Mouse (Mus musculus) hindbrain, postnatal 0 days (tissue): ENCODE data around the gene Gm14401. TPM values are rescaled to one million over a fixed set of nuclear protein-coding genes. Genes with fewer than 3 reads are reported as not detected.
"Not testable (repeated sequence)": the region's sequence is repeated elsewhere in the genome, so short reads cannot be mapped to it uniquely, and the experiment has no call there.

Experiments used
- ATAC-seq: fragments of 200-750 bp; cut with Nextera tagmentation; 2 replicates; pipeline ENCODE4 v1.8.0; 2017; ENCODE audit warnings: mild to moderate bottlenecking, moderate TSS enrichment, moderate library complexity
- DNase-seq: peaks from one replicate; pipeline ENCODE4 v3.0.0-alpha.2; 2015; ENCODE audit warnings: low spot score
- H3K27ac ChIP-seq: fragments of 300-500 bp; sonication (generic); 2 replicates; pipeline ENCODE4 v1.5.1; 2014; ENCODE audit warnings: mild to moderate bottlenecking
- H3K27me3 ChIP-seq: fragments of 300-500 bp; sonication (generic); 2 replicates; pipeline ENCODE4 v1.6.1; 2014; ENCODE audit warnings: low read length, mixed read lengths; ENCODE audit not compliant: insufficient read depth
- H3K36me3 ChIP-seq: fragments of 300-500 bp; sonication (generic); 2 replicates; pipeline ENCODE4 v1.6.1; 2014; ENCODE audit warnings: low read length, mixed read lengths; ENCODE audit not compliant: insufficient read depth
- H3K4me1 ChIP-seq: fragments of 300-500 bp; sonication (generic); 2 replicates; pipeline ENCODE4 v1.6.1; 2014; ENCODE audit warnings: antibody characterized with exemption, low read length, mixed read lengths; ENCODE audit not compliant: insufficient read depth
- H3K4me2 ChIP-seq: fragments of 300-500 bp; sonication (generic); 2 replicates; pipeline ENCODE4 v1.6.1; 2014; ENCODE audit warnings: low read depth, mild to moderate bottlenecking, low read length, moderate library complexity, mixed read lengths
- H3K4me3 ChIP-seq: fragments of 300-500 bp; sonication (generic); 2 replicates; pipeline ENCODE4 v1.5.1; 2014; ENCODE audit warnings: low read length
- H3K9ac ChIP-seq: fragments of 300-500 bp; sonication (generic); replicated peaks from 2 replicates; pipeline ENCODE4 v1.6.1; 2014; ENCODE audit warnings: mild to moderate bottlenecking, low read length, moderate library complexity, mixed read lengths
- H3K9me3 ChIP-seq: fragments of 300-500 bp; sonication (generic); 2 replicates; pipeline ENCODE4 v1.6.1; 2016; ENCODE audit warnings: low read length, mixed read lengths
- WGBS: fragments of 180-500 bp; shearing (Covaris S2); extraction: QIAGEN DNeasy Blood & Tissue Kit; methylation state at CpG from one replicate; pipeline ENCODE4 v1.1.7; 2014; 5-methylcytosine and 5-hydroxymethylcytosine counted together
- polyA plus RNA-seq: library from polyadenylated mRNA; unstranded; fragments of >200 nt; fragmentation: Nextera tagmentation; extraction: Ambion mirVana; gene quantifications from 2 replicates; pipeline ENCODE4 v1.2.1, GENCODE M21; 2015
- total RNA-seq: library from RNA; depleted of rRNA; stranded (reverse); fragments of >200 nt; gene quantifications from 2 replicates; pipeline ENCODE4 v1.2.3, GENCODE M21; 2014; rRNA removed

Gene Gm14401
- total RNA-seq (not detected in 2 replicates), polyA plus RNA-seq (0.21 TPM in 1 of 2 replicates, not detected in the other)

DNA sequence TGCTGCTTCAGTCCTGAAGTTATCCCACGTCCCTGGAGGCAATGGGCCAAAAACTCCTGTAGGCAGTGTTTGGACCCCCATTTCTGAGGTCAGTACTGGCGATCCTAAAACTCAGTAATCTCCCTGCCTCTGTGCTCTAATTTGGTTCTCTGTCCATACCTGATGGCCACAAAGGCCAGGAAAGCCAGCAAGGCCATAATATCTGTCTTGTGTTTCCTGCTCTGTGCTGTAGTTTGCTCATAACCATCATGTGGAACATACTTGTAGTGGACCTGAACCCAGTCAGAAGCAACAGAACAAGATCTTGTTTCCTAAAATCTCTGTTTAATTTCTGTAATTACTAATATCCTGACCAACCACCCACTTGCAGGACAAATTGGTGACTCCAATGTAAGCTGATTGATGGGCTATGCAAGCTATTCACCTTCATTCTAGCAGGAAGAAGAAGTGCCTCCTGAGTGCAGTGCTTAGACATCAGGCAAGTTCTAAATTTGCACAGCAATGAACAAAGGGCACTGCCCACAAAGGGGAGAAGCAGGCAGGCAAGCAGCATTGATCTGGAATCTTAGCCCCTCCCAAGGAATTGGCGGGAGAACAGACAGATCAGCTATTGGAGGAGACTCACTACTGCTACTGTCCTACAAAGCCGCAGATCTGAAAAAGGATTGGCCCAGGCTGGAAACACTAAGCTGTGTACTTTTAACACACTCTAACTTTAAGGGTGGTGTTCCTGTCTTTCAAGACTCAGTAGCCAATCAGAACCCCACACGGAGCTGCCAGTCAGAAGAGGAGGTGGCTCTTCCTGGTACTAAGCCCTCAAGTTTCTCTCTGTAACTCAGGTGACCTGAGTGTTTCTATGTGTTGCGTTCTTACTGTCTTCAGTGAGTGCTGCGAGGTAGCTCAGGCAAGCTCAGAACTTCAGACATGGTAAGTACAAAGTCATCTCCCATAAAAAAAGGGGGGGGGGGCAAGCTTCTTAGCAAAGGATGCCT, at the start of gene Gm14401:
Gene Gm14401 (plus strand): TSS at position 889 of the 992 bp plus-strand sequence.
- not testable (repeated sequence) for H3K9ac ChIP-seq, H3K27ac ChIP-seq, H3K9me3 ChIP-seq, H3K4me2 ChIP-seq, H3K36me3 ChIP-seq, DNase-seq, H3K4me1 ChIP-seq, ATAC-seq, H3K4me3 ChIP-seq, H3K27me3 ChIP-seq
- WGBS = 67% methylated on average over 7 of the region's 7 CpGs

DNA sequence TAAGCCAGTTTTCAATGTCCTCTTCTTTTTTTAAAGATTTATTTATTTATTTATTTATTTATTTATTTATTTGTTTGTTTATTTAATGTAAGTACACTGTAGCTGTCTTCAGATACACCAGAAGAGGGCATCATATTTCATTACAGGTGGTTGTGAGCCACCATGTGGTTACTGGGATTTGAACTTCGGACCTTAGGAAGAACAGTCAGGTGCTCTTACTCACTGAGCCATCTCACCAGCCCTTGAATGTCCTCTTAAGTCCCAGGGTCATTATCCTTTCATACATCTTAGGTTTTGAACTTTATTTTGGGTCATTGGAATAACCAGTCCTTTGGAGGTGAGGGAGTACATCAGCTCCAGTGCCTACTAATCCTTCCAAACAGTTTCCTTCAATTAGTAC, 1.3 kb upstream of the Gm14401 start:
- not testable (repeated sequence) for H3K36me3 ChIP-seq, H3K27ac ChIP-seq, H3K27me3 ChIP-seq, ATAC-seq, DNase-seq, H3K4me1 ChIP-seq, H3K4me2 ChIP-seq, H3K9me3 ChIP-seq, H3K9ac ChIP-seq, H3K4me3 ChIP-seq
- WGBS = 85% methylated on average over 1 of the region's 1 CpGs

DNA sequence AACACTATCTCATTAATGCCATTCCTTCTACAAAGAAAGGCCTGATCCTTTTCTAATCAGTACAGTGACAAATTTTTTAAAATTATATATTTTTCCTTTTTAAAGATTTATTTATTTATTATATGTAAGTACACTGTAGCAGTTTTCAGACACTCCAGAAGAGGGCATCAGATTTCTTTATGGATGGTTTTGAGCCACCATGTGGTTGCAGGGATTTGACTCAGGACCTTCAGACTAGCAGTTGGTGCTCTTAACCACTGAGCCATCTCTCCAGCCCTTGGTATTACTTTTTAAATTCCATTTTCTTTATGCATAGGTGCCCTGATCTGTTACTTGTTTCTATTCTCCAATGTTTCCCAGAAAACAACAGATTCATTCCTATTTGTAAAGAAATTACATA, 895 bp downstream of the Gm14401 start:
- not testable (repeated sequence) for DNase-seq, H3K4me3 ChIP-seq, H3K27me3 ChIP-seq, H3K4me1 ChIP-seq, ATAC-seq, H3K27ac ChIP-seq, H3K36me3 ChIP-seq, H3K9ac ChIP-seq, H3K4me2 ChIP-seq, H3K9me3 ChIP-seq

DNA sequence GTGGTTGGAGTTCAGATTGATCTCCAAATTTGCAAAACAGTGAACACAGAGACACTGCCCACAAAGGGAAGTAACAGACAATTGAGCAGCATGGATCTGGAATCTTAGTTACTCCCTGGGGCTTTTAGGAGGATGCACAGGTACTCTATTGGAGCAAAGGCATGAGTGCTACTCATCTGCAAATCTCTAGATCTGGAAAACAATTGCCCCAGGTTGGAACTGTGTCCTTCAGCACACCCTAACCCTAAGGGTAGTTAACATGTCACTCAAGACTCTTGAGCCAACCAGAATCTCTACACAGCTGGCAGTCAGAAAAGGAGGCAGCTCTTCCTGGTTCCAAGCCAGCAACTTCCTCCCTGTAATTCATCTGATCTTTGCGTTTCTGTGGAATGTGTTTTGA, 5.7 kb downstream of the Gm14401 start:
- H3K9me3 ChIP-seq, H3K4me3 ChIP-seq, H3K4me2 ChIP-seq, H3K4me1 ChIP-seq, H3K27ac ChIP-seq, H3K36me3 ChIP-seq, H3K9ac ChIP-seq, ATAC-seq, H3K27me3 ChIP-seq, DNase-seq: not testable (repeated sequence)
- WGBS = 68% methylated on average over 1 of the region's 1 CpGs

DNA sequence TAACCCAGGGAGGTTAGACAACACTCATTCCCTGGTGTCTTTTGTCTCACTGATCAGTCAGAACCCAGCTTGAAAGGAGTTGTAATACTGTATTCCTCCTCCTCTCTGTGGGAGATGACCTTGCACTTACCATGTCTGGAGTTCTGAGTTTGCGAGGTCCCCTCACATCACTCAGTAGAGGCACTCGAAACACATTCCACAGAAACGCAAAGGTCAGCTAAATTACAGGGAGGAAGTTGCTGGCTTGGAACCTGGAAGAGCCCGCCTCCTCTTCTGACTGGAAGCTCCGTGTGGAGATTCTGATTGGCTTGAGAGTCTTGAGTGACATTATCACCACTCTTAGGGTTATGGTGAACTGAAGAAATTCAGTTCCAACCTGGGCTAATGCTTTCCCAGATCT, 35.0 kb downstream of the Gm14401 start:
- not testable (repeated sequence) for H3K4me3 ChIP-seq, H3K27ac ChIP-seq, H3K9me3 ChIP-seq, H3K4me1 ChIP-seq, DNase-seq, H3K27me3 ChIP-seq, H3K4me2 ChIP-seq, H3K9ac ChIP-seq, ATAC-seq, H3K36me3 ChIP-seq
- WGBS = 83% methylated on average over 5 of the region's 5 CpGs

DNA sequence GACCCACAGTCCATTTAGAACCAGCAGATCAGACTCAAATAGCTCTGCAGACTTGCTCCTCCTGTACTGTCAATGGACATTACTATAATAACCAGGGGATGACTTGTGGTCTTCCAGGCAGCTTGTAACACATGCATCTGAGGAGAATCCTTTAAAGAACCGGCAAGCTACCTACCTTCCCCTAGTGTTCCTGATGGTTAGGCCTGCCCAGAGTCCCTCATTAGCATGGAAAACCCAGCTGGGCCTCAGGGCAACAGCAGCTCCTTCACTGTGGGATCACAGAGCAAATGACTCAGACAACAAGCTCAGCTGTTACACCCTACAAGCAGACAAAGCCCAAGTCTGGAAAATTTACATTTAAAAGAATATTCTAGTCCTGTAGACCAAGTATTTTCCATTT, 55.0 kb downstream of the Gm14401 start:
- H3K9me3 ChIP-seq, H3K4me3 ChIP-seq, H3K36me3 ChIP-seq, H3K27ac ChIP-seq, ATAC-seq, H3K9ac ChIP-seq, H3K27me3 ChIP-seq, H3K4me2 ChIP-seq, DNase-seq, H3K4me1 ChIP-seq: not testable (repeated sequence)
- WGBS = 28% methylated on average over 1 of the region's 1 CpGs

Other genes with a start within 250 kb of the Gm14401 start
- gene Gm14408, start 243.2 kb upstream of the Gm14401 start, total RNA-seq = not detected in 2 replicates
- gene Gm14408, start 243.2 kb upstream of the Gm14401 start, polyA plus RNA-seq = not detected in 2 replicates
- 7.4 and 11.7 TPM in 2 replicates for gene Gm14296, start 146.5 kb upstream of the Gm14401 start, total RNA-seq
- gene Gm14296, start 146.5 kb upstream of the Gm14401 start, polyA plus RNA-seq = 6.8 and 9.6 TPM in 2 replicates
- gene Gm14419, start 73.4 kb upstream of the Gm14401 start, total RNA-seq = 0.43 and 1.7 TPM in 2 replicates
- gene Gm14419, start 73.4 kb upstream of the Gm14401 start, polyA plus RNA-seq = 9.8 and 12.6 TPM in 2 replicates
- 11.3 and 23.8 TPM in 2 replicates for gene Gm14410, start 132.1 kb downstream of the Gm14401 start, total RNA-seq
- gene Gm14410, start 132.1 kb downstream of the Gm14401 start, polyA plus RNA-seq = 42.4 and 47.7 TPM in 2 replicates
- not detected in 2 replicates for gene Gm14409, start 192.7 kb downstream of the Gm14401 start, total RNA-seq
- gene Gm14409, start 192.7 kb downstream of the Gm14401 start, polyA plus RNA-seq = not detected in 2 replicates
- 0.10 and 0.43 TPM in 2 replicates for gene Gm14412, start 250.0 kb downstream of the Gm14401 start, total RNA-seq
- 0.66 and 0.71 TPM in 2 replicates for gene Gm14412, start 250.0 kb downstream of the Gm14401 start, polyA plus RNA-seq